Mouse (Mus musculus) 416B (cell line): Measurements from ENCODE around the gene Duoxa1.
"Not testable (repeated sequence)": the region's sequence is repeated elsewhere in the genome, so short reads cannot be mapped to it uniquely, and the experiment has no call there.

Experiments used
- DNase-seq: peaks from one replicate; pipeline ENCODE4 v3.0.0; 2011; ENCODE audit warnings: low read depth

Duoxa1 gene

DNA sequence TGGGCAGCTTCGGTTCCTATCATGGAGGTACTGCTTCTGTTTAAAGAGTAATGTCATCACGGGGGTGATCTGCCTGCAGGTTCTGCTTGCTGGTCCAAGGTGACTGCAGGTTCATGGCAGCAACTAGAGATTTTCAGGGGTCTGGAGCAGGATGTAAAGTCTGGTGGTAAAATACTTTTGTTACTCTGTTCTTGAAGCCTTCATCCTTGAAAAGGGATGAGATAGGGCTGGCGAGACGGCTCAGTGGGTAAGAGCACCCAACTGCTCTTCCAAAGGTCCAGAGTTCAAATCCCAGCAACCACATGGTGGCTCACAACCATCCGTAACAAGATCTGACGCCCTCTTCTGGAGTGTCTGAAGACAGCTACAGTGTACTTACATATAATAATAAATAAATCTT is 16.8 kb upstream of the Duoxa1 start:
- not testable (repeated sequence) for DNase-seq

GRCm38 (mm10) chr2:122327986-122328385 is 14.5 kb upstream of the Duoxa1 start:
- DNase-seq, result no peak

DNA sequence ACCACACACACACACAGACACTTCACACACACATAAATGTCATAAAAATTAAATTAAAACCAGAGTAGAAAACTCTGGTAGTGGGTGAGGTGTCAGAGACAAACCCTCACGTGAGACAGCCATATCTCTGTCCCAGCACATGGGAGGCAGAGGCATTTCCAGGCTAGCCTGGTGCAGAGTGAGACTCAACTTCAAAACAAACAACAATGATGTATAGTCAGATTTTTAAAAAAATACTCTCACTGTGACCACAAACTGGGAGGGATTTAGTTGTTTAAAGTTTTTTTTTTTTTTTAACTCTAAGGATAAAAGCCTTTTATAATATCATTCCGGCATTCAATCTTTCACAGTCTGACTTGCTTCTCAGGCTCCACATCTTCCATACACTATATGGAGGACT is 11.8 kb upstream of the Duoxa1 start:
- no peak for DNase-seq

DNA sequence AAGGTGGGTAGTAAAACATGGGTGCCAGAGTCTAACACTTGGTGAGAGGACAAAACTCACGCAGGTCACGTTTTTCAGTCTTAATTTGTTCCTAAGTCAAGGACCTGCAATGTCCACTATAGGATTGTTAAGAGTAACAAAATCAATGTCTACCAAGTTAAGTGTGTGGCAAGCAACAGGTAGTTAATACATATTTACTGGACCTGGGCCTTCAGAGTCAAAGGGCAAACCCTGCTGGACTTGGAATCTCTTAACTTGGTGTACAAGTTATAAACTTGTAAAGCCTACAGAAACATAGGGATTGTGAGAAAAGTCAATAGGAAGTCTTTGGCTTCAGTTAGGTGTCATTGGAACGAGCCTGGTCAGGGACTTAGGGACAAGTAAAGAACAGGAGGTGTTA is 11.1 kb upstream of the Duoxa1 start:
- no peak for DNase-seq

DNA sequence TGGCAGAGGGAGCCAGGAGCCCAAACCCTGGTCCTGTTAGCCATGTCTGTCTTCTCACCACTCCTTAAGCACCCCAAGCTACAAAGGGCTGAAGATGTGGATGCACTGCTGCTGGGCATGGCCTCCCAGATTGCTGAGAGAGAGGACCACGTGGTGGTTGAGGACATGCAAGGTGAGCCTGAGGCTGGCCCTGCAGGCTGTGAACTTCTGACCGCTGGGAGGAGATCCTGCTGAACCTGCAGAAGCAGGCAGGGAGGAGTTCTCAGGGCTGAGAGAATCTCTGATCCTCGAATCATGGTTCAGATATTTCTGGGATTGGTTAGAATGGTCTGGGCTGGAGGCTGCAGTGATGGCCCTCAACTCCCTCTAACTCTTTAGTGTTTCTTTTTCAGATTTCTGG is 10.4 kb upstream of the Duoxa1 start:
- no peak for DNase-seq

DNA sequence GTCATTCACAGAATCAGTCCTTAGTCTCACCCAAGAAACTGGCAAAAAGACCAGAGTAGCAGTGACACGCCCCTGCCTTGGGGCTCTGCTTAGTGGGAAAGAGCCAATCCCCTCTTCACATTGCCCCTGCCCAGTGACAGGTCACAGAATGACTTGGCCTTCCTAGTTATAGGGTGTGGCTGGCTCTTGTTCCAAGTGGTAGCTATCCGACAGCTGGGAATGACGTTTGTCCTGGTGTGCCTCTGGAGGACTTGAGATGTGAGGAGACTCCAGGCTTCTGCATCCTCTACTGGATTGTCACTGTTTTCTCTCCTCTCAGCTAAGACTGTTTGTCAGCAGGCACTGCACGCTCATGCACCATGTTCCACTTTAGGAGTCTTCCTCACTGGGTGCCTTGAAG is 3.9 kb upstream of the Duoxa1 start:
- DNase-seq, result no peak

DNA sequence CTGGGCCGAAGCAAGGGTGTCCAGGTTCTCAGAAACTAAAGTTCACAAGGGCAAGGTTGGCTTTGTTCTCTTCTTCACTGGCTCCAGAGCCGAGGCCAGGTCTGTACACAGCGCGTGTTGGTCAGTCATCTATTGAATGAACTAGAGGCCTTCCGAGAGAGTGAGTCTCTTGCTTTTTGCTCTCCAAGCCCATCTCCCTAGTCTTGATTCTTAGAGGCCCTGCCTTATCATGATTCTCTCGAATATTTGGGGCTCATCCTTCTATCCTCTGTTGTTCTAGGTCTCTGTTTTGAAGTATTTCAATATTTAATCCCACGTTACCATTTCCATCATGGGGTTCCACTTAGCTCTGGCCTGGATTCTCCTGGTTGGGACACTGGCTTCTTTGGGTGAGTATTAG is 1.8 kb upstream of the Duoxa1 start, which contains the start of gene Duox1:
Gene Duox1 (plus strand): TSS at position 301 of the 400 bp plus-strand sequence.
- DNase-seq, result no peak

- peak; percentile 52 for DNase-seq
These were observed 660 bp downstream of the Duoxa1 start for GRCm38 (mm10) chr2:122312722-122313417.

DNA sequence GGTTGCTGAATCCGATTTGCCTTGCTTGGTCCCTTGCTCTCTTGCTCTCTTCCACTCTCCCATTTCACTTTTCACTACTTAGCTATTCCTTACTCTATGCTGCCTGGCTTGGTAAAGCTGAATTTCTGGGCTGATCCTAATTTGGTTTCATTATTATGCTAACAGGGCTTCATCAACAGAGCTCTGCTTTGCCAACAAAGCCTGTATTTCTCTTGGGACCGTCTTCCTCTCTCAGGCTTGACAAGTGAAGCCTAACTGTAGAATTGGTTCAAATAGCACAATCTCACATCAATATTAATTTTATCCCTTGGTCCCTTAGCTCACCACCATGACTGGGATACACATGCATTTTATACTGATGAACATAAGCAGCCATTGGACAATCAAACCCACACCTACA is 2.0 kb downstream of the Duoxa1 start:
- no peak for DNase-seq

DNA sequence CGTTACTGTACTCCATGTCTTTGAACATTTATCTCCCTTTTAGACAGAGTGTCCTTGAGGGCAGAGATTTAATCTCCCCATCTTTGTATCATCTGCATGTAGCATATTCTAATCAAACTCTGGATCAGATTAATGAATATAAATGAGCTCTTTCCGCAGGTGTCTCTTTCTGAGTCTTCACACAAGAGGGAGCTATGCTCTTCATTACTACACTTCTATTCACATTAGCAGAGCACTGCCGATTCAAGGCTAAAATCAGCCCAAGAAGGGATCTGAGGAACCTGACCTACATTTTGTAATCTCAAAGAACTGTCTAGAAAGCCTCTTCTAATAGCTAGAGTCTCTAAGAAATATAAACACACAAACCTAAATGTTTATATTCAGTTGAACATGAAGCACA is 3.9 kb downstream of the Duoxa1 start:
- peak; percentile 38 for DNase-seq

- peak; percentile 83 for DNase-seq
These were observed 7.3 kb downstream of the Duoxa1 start for GRCm38 (mm10) chr2:122306184-122306583.

DNA sequence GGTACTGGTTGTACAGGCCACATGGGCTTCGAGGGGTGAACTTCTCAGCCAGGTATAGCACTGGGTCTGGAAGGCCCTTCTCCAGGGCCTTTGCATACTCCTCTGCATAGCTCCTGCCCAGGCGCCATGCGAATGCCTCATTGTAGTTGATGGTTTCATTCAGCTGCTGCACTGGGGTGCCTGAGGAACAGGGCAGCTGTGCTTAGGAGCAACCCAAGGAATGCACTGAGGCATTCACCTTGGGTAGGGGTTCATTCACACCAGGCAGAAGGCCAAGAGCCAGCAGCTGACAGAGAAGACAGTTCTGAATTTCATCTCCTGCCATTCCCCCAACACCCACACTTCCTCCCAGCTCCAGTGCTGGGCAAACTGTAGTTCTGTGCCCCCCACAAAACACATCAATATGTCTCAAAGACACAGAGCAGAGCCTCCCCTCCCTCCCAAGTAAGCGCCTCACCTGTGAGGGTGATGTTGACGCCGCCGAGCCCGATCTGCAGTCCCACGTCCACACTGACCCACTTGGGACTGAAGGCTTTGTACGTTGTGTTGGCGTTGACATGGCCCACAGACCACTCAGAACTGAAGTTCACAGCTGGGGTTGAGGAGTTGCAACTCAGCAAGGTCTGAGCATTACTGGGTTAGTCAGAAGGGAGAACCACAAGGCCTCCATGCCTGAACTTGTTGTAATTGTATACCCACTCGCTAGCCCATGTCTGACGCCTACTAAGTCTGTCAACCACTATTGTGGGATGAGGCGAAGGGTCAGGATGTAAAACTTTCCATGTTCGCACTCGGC is 8.2 kb downstream of the Duoxa1 start:
- no peak for DNase-seq

GRCm38 (mm10) chr2:122304544-122304943 is 9.0 kb downstream of the Duoxa1 start:
- DNase-seq, result no peak

DNA sequence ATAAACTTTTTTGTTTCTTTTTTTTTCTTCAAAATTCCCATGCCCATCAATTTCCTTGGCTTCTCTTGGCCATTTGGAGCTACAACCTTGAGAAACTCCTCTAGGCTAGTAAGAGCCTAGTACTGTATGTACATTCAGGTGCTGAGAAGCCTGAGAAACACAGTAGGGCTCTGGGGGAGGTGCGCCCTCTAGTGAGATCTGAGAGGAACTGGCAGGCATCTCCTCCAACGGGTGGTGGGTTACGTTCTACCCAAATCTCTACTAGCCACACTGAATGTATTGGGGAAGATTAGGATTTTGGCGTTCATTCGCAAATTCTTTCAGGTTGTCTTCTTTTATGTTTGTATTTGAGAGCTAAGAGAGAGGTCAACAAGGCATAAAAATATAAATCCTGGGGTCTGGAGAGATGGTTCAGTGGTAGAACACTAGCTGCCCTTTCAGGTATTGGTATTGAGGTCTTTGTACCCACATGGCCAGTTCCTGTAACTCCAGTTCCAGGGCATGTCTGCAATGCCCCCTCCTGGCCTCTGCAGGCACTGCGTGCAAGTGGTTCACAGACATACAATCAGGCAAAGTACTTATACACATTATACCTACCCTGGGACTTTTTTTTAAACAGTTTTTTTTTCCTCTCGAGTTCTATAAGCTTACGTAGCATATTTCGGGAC is 10.8 kb downstream of the Duoxa1 start:
- DNase-seq, result peak; percentile 85

DNA sequence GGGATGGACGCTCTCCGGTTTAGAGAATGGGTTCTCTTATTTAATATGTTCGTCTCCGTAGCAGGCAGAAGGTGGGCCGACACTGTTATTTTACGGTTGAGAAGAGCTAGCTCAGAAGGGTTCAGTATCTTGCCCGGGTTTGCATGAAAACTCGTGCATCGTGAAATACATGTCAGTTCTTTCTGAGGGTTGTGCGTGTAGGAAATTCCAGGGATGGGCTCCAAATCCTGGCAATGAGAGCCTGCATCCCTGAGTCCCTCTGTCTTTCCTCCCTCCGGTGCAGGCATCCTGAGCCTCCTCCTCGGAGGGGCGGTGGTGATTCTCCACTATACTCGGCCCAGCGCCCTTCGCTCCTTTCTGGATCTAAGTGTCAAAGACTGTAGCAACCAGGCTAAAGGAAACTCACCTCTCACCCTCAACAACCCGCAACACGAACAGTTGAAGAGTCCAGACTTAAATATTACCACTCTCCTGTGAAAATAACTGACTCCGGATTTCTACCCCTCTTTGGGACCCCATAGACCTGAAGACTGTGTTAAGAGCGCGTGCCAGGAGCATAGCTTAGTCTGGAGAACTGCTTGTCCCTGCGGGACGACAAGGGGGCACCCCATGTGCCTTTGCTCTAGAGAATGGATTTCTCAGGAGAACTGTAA is 11.5 kb downstream of the Duoxa1 start:
- DNase-seq, result no peak

DNA sequence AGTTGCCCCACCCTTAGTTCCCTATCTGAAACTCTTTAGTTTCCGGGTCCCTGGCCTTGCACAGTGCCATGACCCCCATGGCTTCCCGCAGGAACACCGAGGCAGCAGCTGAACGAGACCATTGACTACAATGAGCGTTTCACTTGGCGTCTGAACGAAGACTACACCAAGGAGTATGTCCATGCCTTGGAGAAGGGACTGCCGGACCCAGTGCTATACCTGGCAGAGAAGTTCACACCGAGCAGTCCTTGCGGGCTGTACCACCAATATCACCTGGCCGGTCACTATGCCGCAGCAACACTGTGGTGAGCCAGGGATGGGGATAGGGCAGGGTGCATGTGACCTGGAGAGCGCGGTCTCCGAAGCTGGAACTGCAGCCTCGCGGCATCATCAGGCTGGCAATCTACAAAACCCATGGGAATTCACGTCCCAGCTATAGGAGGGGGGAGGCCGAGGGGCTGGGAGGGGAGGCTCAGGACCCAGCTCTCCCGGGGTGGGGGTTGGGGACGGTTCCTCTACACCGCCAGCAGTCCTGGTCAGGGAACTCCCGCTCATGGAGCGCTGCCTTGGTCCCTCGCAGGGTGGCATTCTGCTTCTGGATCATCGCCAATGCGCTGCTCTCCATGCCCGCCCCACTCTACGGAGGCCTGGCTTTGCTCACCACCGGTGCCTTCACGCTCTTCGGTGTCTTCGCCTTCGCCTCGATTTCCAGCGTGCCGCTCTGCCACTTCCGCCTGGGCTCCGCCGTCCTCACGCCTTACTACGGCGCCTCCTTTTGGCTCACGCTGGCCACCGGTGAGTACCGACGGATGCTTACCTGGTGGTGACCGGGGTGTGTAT is 12.2 kb downstream of the Duoxa1 start:
- no peak for DNase-seq

DNA sequence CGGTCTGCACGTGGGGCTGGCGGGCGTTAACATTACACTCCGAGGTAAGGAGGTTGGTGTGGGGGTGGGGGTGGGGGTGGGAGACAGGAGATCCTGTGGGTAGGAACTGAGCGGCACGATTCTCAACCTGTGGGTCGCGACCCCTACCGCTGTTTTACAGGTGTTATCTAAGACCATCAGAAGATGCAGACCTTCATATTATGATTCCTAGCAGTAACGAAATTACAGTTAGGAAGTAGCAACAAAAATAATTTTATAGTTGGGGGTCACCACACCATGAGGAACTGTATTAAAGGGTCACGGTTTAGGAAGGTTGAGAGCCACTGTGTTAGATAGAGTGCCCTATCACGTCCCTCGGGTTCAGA is 12.9 kb downstream of the Duoxa1 start:
- DNase-seq, result no peak

DNA sequence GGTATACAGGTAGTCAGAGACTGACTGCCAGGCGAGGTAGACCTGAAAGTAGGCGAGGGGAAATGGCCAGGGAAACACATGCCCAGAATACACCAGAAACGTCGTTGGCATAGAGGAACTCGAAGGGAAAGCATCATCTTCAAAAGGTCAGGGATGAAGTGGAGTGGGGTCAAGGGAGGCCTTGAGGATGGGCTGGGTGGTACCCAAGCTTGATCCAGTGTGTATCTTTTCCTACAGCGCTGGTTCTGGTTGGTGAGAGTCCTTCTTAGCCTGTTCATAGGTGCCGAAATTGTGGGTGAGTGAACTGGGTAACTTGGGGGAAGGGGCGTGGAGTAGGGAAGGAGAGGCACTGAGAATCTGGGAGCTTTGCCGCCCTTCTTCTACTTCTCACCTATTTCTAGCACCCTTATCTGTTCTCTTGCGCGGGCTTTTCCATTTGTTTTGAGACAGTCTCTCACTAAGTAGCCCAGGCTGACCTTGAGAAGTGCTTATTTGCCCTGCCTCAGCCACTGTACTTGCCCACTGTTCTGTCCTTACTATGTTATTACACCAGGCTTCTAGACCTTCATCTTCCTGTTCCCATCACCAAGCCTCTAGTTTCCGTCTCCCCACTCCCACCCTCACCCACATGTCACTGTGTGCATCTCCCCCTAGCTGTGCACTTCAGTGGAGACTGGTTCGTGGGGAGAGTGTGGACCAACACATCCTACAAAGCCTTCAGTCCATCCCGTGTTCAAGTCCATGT is 13.4 kb downstream of the Duoxa1 start:
- no peak for DNase-seq

DNA sequence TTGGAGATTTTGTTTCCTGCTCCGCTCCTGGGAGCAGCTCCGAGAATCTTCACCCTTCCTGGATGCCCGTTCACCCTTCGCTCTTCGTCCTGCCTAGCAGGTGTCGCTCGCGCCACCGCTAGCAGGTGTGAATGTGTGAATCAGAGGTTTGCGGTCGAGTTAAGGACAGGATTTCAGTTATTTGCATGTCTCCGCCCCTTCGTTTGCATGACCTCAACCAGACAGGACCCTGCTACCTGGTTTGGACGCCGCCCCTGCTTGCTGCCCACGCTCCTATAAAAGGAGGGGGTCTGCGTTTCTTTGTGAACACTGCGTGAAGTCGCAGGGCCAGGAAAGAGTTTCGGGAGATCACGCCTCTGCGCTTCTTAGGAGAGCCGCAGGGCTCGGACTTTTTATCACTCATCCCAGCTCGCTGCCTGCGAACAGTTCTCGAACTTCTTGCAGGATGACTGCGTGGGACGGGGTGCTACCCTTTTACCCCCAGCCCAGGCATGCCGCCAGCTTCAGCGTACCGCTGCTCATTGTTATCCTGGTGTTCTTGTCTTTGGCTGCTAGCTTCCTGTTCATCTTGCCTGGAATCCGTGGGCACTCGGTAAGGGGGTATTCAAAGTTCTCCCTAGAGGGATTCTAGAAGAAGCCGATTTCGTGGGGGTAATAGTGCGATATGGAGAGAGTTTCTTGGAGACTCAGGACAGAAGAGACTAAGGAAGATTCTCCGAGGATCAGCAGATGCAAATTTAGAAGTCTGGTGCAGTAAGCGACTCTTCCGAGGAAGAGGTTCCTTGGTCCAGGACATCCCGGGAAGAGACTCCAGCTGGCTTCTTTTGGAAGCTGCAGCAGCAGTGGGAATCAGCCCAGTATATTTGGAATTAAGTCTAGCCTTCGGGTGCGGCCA is 14.7 kb downstream of the Duoxa1 start, which contains the start of gene Duoxa2:
Gene Duoxa2 (plus strand): TSS at position 305 of the 895 bp plus-strand sequence.
- no peak for DNase-seq

DNA sequence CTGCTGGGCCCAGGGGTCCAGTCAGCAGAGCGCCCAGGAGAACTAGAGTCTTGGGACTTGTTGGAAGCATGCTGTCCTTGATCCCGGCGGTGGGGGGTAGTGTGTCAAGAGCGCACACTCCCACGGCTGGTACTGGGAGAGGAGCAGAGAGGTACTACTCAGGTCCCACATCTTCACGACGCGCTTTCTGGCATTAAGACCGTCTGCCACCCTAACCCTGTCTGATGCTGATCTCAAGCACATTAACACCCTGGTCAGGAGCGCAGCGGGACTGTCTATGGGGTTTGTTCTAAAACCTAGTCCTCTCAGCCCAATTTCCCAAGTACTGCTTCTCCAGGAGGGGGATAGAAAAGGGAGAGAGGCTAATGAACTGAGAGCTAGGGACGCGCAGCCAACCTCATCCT is 15.4 kb downstream of the Duoxa1 start, which contains the start of gene Duox2:
Gene Duox2 (minus strand): TSS at position 354 of the 404 bp plus-strand sequence.
- no peak for DNase-seq
